Mouse (Mus musculus) E14TG2a.4 (cell line): ENCODE measurements around the gene Frmd4b.

ENCODE experiments used
- CTCF ChIP-seq: conservative IDR thresholded peaks from 2 replicates; pipeline ENCODE4 v1.5.1; 2014; ENCODE audit warnings: low read length
- POU5F1 ChIP-seq: IDR thresholded peaks from 2 replicates; pipeline ENCODE4 v1.6.1; 2014; ENCODE audit warnings: low read length, borderline replicate concordance

DNA sequence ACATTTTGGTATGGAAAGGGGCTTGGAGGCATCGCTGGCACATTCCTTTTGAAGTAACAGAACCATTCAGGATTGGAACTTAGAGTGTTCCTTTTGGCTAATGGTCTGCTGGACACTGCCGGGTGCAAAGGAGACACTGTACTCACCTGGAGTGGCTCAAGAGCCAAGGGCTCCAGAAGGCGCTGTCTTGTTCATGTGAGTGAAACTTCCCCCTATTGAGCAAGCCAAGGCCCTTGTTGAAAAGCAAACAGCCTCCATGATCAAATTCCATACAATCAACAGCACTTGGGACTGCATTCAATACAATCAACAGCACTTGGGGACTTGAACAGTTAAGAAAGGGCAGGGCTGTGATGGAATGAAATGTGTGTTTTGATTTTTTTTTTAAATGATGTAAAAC is 109.4 kb downstream of the Frmd4b start:
- TF ChIP-seq CTCF (no peak), POU5F1 (no peak)
